Mouse (Mus musculus): ENCODE data around the gene Npas4. TPM values are rescaled to one million over a fixed set of nuclear protein-coding genes. Genes with fewer than 3 reads are reported as not detected.

Npas4 gene
- total RNA-seq (2014; rRNA removed; ENCODE audit: low replicate concordance), result 0.15 TPM in 1 of 2 replicates, not detected in the other
- polyA plus RNA-seq (2015; fragmentation: Nextera tagmentation; extraction: Ambion mirVana), result 0.03 TPM in 1 of 2 replicates, not detected in the other

DNA sequence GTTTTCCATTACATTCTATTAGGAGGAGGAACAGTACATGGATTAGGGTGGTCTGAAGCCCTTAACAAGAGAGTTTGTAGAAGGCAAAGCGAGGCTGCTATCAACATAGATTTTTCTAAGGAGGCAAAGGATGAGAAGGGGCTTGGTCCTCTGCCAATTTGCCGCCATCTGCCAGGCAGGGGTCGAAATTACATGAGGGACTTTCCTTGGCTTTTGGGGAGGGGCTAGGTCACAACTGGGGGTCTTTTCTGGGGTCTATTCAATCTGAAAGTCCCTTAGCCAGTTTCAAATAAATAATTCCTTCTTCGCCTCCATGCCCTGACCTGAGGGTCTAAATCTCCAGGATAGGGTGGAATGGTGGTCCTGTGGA, at the start of gene Npas4:
Gene Npas4 (minus strand): TSS at position 61 of the 370 bp plus-strand sequence.
- H3K27me3 ChIP-seq (ENCODE audit: control insufficient read depth, insufficient read depth, low read length), result peaks cover 26% of the 10 kb centered on the region
- WGBS, result 18% methylated on average over 4 of the region's 4 CpGs
- H3K4me3 ChIP-seq (ENCODE audit: low read depth, low read length), result peak within 1 kb of the TSS; percentile 5; the same call in 1 of the 2 replicates
- H3K9me3 ChIP-seq (replicated peaks; ENCODE audit: control insufficient read depth, low read length), result no peaks in the 10 kb centered on the region
- no peak within 1 kb of the TSS for H3K27ac ChIP-seq (ENCODE audit: low read depth)
- no peak for TF ChIP-seq CTCF (IDR thresholded peaks at IDR 0.05; ENCODE audit: low read depth)
- no peak for TF ChIP-seq EP300 (IDR thresholded peaks at IDR 0.05; ENCODE audit: low read depth)
- H3K4me2 ChIP-seq (ENCODE audit: low read depth, low read length), result peak within 1 kb of the TSS; percentile 26
- no peak within 1 kb of the TSS for H3K9ac ChIP-seq (replicated peaks; ENCODE audit: low read depth, low read length)
- DNase-seq (ENCODE audit: low spot score) (no peak), ATAC-seq (ENCODE audit: insufficient read depth, low read depth) (no peak)
- H3K4me1 ChIP-seq (ENCODE audit: control insufficient read depth, insufficient read depth), result peaks cover 6% of the 10 kb centered on the region; the same call in 1 of the 2 replicates
- H3K36me3 ChIP-seq (replicated peaks; ENCODE audit: control insufficient read depth, insufficient read depth, low read length), result no peaks in the 10 kb centered on the region

DNA sequence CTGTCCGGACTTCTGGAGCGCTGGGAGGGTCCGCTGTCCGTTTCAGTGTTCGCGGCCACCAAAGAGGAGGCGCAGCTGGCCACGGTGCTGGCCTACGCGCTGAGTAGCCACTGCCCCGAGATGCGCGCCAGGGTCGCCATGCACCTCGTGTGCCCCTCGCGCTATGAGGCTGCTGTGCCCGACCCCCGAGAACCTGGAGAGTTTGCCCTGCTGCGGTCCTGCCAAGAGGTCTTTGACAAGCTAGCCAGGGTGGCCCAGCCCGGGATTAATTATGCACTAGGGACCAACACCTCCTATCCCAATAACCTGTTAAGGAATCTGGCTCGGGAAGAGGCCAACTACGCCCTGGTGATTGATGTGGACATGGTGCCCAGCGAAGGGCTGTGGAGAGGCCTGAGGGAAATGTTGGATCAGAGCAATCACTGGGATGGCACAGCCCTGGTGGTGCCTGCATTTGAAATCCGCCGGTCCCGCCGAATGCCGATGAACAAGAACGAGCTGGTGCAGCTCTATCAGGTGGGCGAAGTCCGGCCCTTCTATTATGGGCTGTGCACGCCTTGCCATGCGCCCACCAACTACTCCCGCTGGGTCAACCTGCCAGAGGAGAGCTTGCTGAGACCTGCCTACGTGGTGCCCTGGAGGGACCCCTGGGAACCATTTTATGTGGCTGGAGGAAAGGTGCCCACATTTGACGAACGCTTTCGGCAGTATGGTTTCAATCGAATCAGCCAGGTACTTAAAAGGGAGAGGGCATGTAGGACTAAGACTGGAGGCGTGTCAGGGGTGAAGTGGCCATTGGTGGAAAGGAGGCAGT, 49.4 kb upstream of the Npas4 start:
- no peaks in the 10 kb centered on the region for H3K27me3 ChIP-seq (ENCODE audit: control insufficient read depth, insufficient read depth, low read length)
- peak overlapping the region; percentile 70 for H3K9ac ChIP-seq (replicated peaks; ENCODE audit: low read depth, low read length)
- H3K27ac ChIP-seq (ENCODE audit: low read depth), result peak overlapping the region; percentile 40; the same call in 1 of the 2 replicates
- WGBS, result 14% methylated on average over 41 of the region's 41 CpGs
- no peaks in the 10 kb centered on the region for H3K36me3 ChIP-seq (replicated peaks; ENCODE audit: control insufficient read depth, insufficient read depth, low read length)
- TF ChIP-seq CTCF (IDR thresholded peaks at IDR 0.05; ENCODE audit: low read depth) (no peak), EP300 (IDR thresholded peaks at IDR 0.05; ENCODE audit: low read depth) (no peak)
- H3K4me2 ChIP-seq (ENCODE audit: low read depth, low read length), result peak overlapping the region; percentile 95
- ATAC-seq (ENCODE audit: insufficient read depth, low read depth) (0 out of 2 replicates have a peak, but pooled peaks have one; percentile 10), DNase-seq (ENCODE audit: low spot score) (no peak)
- H3K4me1 ChIP-seq (ENCODE audit: control insufficient read depth, insufficient read depth), result peaks cover 22% of the 10 kb centered on the region
- no peaks in the 10 kb centered on the region for H3K9me3 ChIP-seq (replicated peaks; ENCODE audit: control insufficient read depth, low read length)
- peak overlapping the region; percentile 63 for H3K4me3 ChIP-seq (ENCODE audit: low read depth, low read length)

DNA sequence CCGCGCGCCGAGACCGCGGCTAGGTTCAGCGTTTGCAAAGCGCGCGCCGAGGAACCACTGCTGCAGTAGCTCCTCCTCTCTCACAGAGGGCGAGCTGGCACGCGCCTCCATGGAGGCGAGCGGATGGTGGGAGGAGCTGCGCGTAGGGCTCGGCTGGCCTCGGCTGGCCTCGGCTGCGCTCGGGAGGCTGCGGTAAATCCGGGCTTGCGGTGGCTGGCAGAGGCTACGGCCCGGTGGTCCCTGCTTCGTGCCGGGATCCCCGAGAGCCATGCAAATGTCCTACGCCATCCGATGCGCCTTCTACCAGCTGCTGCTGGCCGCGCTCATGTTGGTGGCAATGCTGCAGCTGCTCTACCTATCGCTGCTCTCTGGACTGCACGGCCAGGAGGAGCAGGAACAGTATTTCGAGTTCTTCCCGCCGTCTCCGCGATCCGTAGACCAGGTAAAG, 48.6 kb upstream of the Npas4 start, which contains the start of the genes B4gat1 and AC124502.3:
Gene B4gat1 (plus strand): TSS at position 118 of the 448 bp plus-strand sequence.
Gene AC124502.3 (plus strand): TSS at position 183 of the 448 bp plus-strand sequence.
- Histone ChIP-seq H3K9ac (replicated peaks; ENCODE audit: low read depth, low read length) (peak within 1 kb of the TSS; percentile 70), H3K9me3 (replicated peaks; ENCODE audit: control insufficient read depth, low read length) (no peaks in the 10 kb centered on the region), H3K36me3 (replicated peaks; ENCODE audit: control insufficient read depth, insufficient read depth, low read length) (no peaks in the 10 kb centered on the region), H3K4me3 (ENCODE audit: low read depth, low read length) (peak within 1 kb of the TSS; percentile 63), H3K27ac (ENCODE audit: low read depth) (peak within 1 kb of the TSS; percentile 40), H3K4me1 (ENCODE audit: control insufficient read depth, insufficient read depth) (peaks cover 22% of the 10 kb centered on the region), H3K27me3 (ENCODE audit: control insufficient read depth, insufficient read depth, low read length) (no peaks in the 10 kb centered on the region), H3K4me2 (ENCODE audit: low read depth, low read length) (peak within 1 kb of the TSS; percentile 95)
- ATAC-seq (ENCODE audit: insufficient read depth, low read depth) (peak; percentile 88), DNase-seq (ENCODE audit: low spot score) (peak; percentile 91)
- WGBS, result under 1% methylated on average over 39 of the region's 44 CpGs
- TF ChIP-seq CTCF (IDR thresholded peaks at IDR 0.05; ENCODE audit: low read depth) (peak; percentile 47; the same call in 1 of the 2 replicates), EP300 (IDR thresholded peaks at IDR 0.05; ENCODE audit: low read depth) (no peak)

DNA sequence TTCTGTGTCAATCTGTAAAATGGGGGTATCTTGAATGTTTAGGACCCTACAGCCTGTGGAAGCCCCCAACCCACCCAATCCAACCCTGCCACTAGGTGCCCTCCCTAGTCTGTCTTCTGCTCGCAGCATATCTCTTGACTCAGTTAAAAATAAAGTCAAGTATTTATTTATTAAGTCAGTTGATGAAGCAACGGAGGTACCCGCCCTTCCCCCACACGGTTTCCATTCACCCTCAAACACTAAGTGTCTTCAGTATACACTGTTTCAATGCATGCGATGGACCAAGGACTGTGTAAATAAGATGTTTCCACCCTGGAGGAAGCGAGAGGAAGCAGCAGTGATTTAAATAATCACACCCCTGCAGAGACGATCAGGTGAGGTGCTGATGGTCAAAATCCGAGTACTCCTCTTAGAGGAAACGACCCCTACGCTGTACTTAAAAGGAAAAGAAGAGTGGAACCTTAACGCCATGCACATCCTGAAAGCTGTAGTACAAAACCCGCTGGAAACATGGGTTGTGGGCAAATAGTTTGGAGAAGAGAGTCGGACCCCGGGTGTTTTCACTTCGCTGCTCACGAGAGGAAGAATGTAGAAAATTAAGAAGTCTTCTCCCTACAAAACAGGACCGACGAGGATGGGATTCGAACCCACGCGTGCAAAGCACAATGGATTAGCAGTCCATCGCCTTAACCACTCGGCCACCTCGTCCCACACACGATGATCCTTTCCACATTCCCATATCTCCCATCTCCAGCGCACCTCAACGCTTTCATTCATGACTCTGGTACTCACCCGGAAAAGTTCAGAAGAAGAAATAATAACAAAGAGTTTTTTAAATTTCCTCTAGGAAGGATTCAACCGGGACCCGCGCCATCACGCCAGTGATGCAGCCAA, 47.8 kb upstream of the Npas4 start:
- H3K27ac ChIP-seq (ENCODE audit: low read depth), result peak overlapping the region; percentile 40; the same call in 1 of the 2 replicates
- no peak for TF ChIP-seq EP300 (IDR thresholded peaks at IDR 0.05; ENCODE audit: low read depth)
- TF ChIP-seq CTCF (IDR thresholded peaks at IDR 0.05; ENCODE audit: low read depth), result no peak
- no peaks in the 10 kb centered on the region for H3K36me3 ChIP-seq (replicated peaks; ENCODE audit: control insufficient read depth, insufficient read depth, low read length)
- H3K27me3 ChIP-seq (ENCODE audit: control insufficient read depth, insufficient read depth, low read length), result no peaks in the 10 kb centered on the region
- no peaks in the 10 kb centered on the region for H3K9me3 ChIP-seq (replicated peaks; ENCODE audit: control insufficient read depth, low read length)
- peak overlapping the region; percentile 63 for H3K4me3 ChIP-seq (ENCODE audit: low read depth, low read length)
- H3K4me1 ChIP-seq (ENCODE audit: control insufficient read depth, insufficient read depth), result peaks cover 22% of the 10 kb centered on the region
- ATAC-seq (ENCODE audit: insufficient read depth, low read depth), result peak; percentile 15; the same call in 1 of the 2 replicates
- no peak for DNase-seq (ENCODE audit: low spot score)
- H3K4me2 ChIP-seq (ENCODE audit: low read depth, low read length), result peak overlapping the region; percentile 95
- H3K9ac ChIP-seq (replicated peaks; ENCODE audit: low read depth, low read length), result peak overlapping the region; percentile 70
- WGBS, result 3% methylated on average over 32 of the region's 32 CpGs

DNA sequence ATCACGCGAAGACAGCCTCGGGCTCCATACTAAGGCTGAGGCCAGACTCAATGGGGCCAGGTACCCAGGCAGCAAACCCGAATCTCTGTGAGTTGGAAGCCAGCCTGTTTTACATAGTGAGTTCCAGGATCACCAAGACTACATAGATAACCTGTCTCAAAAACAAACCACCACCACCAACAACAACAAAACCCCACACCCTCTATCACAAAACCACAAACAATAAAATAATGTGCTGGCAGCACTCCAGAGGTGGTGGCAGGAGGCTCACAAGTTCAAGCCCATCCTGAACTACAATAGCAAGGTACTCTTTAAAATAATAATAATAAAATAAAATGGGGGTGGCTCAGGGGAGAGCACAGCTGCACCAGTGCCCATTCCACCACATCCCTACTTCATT, 46.5 kb upstream of the Npas4 start:
- Histone ChIP-seq H3K9ac (replicated peaks; ENCODE audit: low read depth, low read length) (no peak overlapping the region), H3K4me3 (ENCODE audit: low read depth, low read length) (no peak overlapping the region), H3K9me3 (replicated peaks; ENCODE audit: control insufficient read depth, low read length) (no peaks in the 10 kb centered on the region), H3K27ac (ENCODE audit: low read depth) (no peak overlapping the region), H3K4me2 (ENCODE audit: low read depth, low read length) (no peak overlapping the region), H3K4me1 (ENCODE audit: control insufficient read depth, insufficient read depth) (peaks cover 22% of the 10 kb centered on the region), H3K27me3 (ENCODE audit: control insufficient read depth, insufficient read depth, low read length) (no peaks in the 10 kb centered on the region), H3K36me3 (replicated peaks; ENCODE audit: control insufficient read depth, insufficient read depth, low read length) (0 out of 2 replicates have a peak, but pooled peaks cover 4% of the 10 kb centered on the region)
- no peak for DNase-seq (ENCODE audit: low spot score)
- WGBS, result 76% methylated on average over 4 of the region's 4 CpGs
- TF ChIP-seq CTCF (IDR thresholded peaks at IDR 0.05; ENCODE audit: low read depth) (no peak), EP300 (IDR thresholded peaks at IDR 0.05; ENCODE audit: low read depth) (no peak)
- no peak for ATAC-seq (ENCODE audit: insufficient read depth, low read depth)
